Mouse (Mus musculus) stomach, postnatal 0 days (tissue): Measurements from ENCODE around the gene Bpifb5. TPM values are rescaled to one million over a fixed set of nuclear protein-coding genes. Genes with fewer than 3 reads are reported as not detected.
"Not testable (repeated sequence)": the region's sequence is repeated elsewhere in the genome, so short reads cannot be mapped to it uniquely, and the experiment has no call there.

Experiments used
- ATAC-seq: fragments of 200-750 bp; cut with Nextera tagmentation; 2 replicates; pipeline ENCODE4 v1.8.0; 2017; ENCODE audit not compliant: low FRiP score, low TSS enrichment
- DNase-seq: peaks from one replicate; pipeline ENCODE4 v3.0.0-alpha.2; 2016; ENCODE audit warnings: low spot score
- H3K27ac ChIP-seq: fragments of 300-500 bp; sonication (generic); replicated peaks from 2 replicates; pipeline ENCODE4 v1.5.1; 2014; ENCODE audit warnings: mild to moderate bottlenecking, control low read depth
- H3K27me3 ChIP-seq: fragments of 300-500 bp; sonication (generic); 2 replicates; pipeline ENCODE4 v1.6.1; 2014; ENCODE audit warnings: low read length; ENCODE audit not compliant: control insufficient read depth, insufficient read depth
- H3K36me3 ChIP-seq: fragments of 300-500 bp; sonication (generic); 2 replicates; pipeline ENCODE4 v1.6.1; 2014; ENCODE audit warnings: low read length, mixed read lengths; ENCODE audit not compliant: control insufficient read depth, insufficient read depth
- H3K4me1 ChIP-seq: fragments of 300-500 bp; sonication (generic); replicated peaks from 2 replicates; pipeline ENCODE4 v1.6.1; 2014; ENCODE audit warnings: antibody characterized with exemption; ENCODE audit not compliant: control insufficient read depth, insufficient read depth
- H3K4me2 ChIP-seq: fragments of 300-500 bp; sonication (generic); replicated peaks from 2 replicates; pipeline ENCODE4 v1.6.1; 2014; ENCODE audit warnings: low read depth, mild to moderate bottlenecking, control low read depth, moderate library complexity
- H3K4me3 ChIP-seq: fragments of 300-500 bp; sonication (generic); 2 replicates; pipeline ENCODE4 v1.5.1; 2014; ENCODE audit warnings: low read depth, low read length, control low read depth
- H3K9ac ChIP-seq: fragments of 300-500 bp; sonication (generic); 2 replicates; pipeline ENCODE4 v1.6.1; 2014; ENCODE audit warnings: mild to moderate bottlenecking, low read length, control low read depth, mixed read lengths
- H3K9me3 ChIP-seq: fragments of 300-500 bp; sonication (generic); 2 replicates; pipeline ENCODE4 v1.6.1; 2016; ENCODE audit warnings: low read length; ENCODE audit not compliant: control insufficient read depth
- CTCF ChIP-seq: IDR thresholded peaks from 2 replicates; pipeline ENCODE4 v1.5.1; 2016; ENCODE audit warnings: antibody characterized with exemption, low read depth, mild to moderate bottlenecking, moderate library complexity
- EP300 ChIP-seq: optimal IDR thresholded peaks from 2 replicates; pipeline ENCODE3; 2016; ENCODE audit warnings: antibody characterized with exemption
- WGBS: fragments of 180-500 bp; shearing (Covaris S2); extraction: QIAGEN DNeasy Blood & Tissue Kit; methylation state at CpG from one replicate; pipeline ENCODE4 v1.1.7; 2014; 5-methylcytosine and 5-hydroxymethylcytosine counted together
- polyA plus RNA-seq: library from polyadenylated mRNA; unstranded; fragments of >200 nt; fragmentation: Nextera tagmentation; extraction: Ambion mirVana; gene quantifications from 2 replicates; pipeline ENCODE4 v1.2.1, GENCODE M21; 2015

The Bpifb5 gene
- 12.1 and 12.2 TPM in 2 replicates for polyA plus RNA-seq

- 5% methylated on average over 14 of the region's 14 CpGs for WGBS
- DNase-seq (peak; percentile 64), ATAC-seq (no peak; the same call in 1 of the 2 replicates)
- no peak within 1 kb of the TSS for H3K4me3 ChIP-seq
- no peaks in the 10 kb centered on the region for H3K4me1 ChIP-seq
- H3K9me3 ChIP-seq = no peaks in the 10 kb centered on the region
- 0 out of 2 replicates have a peak within 1 kb of the TSS, but pooled peaks have one; percentile 14 for H3K4me2 ChIP-seq
- H3K27me3 ChIP-seq = no peaks in the 10 kb centered on the region
- no peaks in the 10 kb centered on the region for H3K36me3 ChIP-seq
- no peak within 1 kb of the TSS for H3K9ac ChIP-seq
- H3K27ac ChIP-seq = no peak within 1 kb of the TSS; the same call in 1 of the 2 replicates
- TF ChIP-seq CTCF = no peak
- no peak for TF ChIP-seq EP300
Measured at GRCm38 (mm10) chr2:154223265-154223916, at the start of gene Bpifb5. Gene Bpifb5, plus strand, starts transcription at chr2:154223742.

- 66% methylated on average over 7 of the region's 7 CpGs for WGBS
- not testable (repeated sequence) for DNase-seq, H3K36me3 ChIP-seq, H3K4me3 ChIP-seq, H3K4me1 ChIP-seq, H3K27ac ChIP-seq, H3K9me3 ChIP-seq, H3K4me2 ChIP-seq, H3K27me3 ChIP-seq, H3K9ac ChIP-seq
- peak; percentile 62 for ATAC-seq
Measured at GRCm38 (mm10) chr2:154181900-154182299, 41.6 kb upstream of the Bpifb5 start.

GRCm38 (mm10) chr2:154183061-154183460, 40.5 kb upstream of the Bpifb5 start:
- not testable (repeated sequence) for H3K9me3 ChIP-seq, H3K27ac ChIP-seq, DNase-seq, H3K4me3 ChIP-seq, H3K27me3 ChIP-seq, H3K4me2 ChIP-seq, H3K4me1 ChIP-seq, H3K9ac ChIP-seq, ATAC-seq, H3K36me3 ChIP-seq
- WGBS = 47% methylated on average over 4 of the region's 4 CpGs

- no peaks in the 10 kb centered on the region for H3K9me3 ChIP-seq
- TF ChIP-seq CTCF (no peak), EP300 (no peak)
- no peaks in the 10 kb centered on the region for H3K36me3 ChIP-seq
- H3K9ac ChIP-seq = no peak overlapping the region
- H3K4me1 ChIP-seq = no peaks in the 10 kb centered on the region
- H3K4me3 ChIP-seq = no peak overlapping the region
- no peaks in the 10 kb centered on the region for H3K27me3 ChIP-seq
- H3K27ac ChIP-seq = no peak overlapping the region
- H3K4me2 ChIP-seq = no peak overlapping the region
- ATAC-seq (no peak), DNase-seq (no peak)
- 82% methylated on average over 6 of the region's 6 CpGs for WGBS
Measured at GRCm38 (mm10) chr2:154185319-154185718, 38.2 kb upstream of the Bpifb5 start.

- Histone ChIP-seq H3K4me2 (no peak overlapping the region), H3K4me1 (no peaks in the 10 kb centered on the region), H3K36me3 (no peaks in the 10 kb centered on the region), H3K9me3 (no peaks in the 10 kb centered on the region), H3K4me3 (no peak overlapping the region), H3K9ac (no peak overlapping the region), H3K27ac (0 out of 2 replicates have a peak overlapping the region, but pooled peaks have one; percentile 56), H3K27me3 (no peaks in the 10 kb centered on the region)
- 72% methylated on average over 3 of the region's 3 CpGs for WGBS
- no peak for TF ChIP-seq EP300
- no peak for TF ChIP-seq CTCF
- ATAC-seq (no peak), DNase-seq (no peak)
Measured at GRCm38 (mm10) chr2:154185748-154186147, 37.8 kb upstream of the Bpifb5 start.

GRCm38 (mm10) chr2:154187468-154187867, 36.1 kb upstream of the Bpifb5 start:
- WGBS = 36% methylated on average over 5 of the region's 5 CpGs
- H3K9ac ChIP-seq = no peak overlapping the region
- DNase-seq = peak; percentile 31
- no peak overlapping the region for H3K4me2 ChIP-seq
- H3K36me3 ChIP-seq = no peaks in the 10 kb centered on the region
- no peaks in the 10 kb centered on the region for H3K4me1 ChIP-seq
- no peak overlapping the region for H3K4me3 ChIP-seq
- no peak overlapping the region for H3K27ac ChIP-seq
- no peaks in the 10 kb centered on the region for H3K9me3 ChIP-seq
- no peak for ATAC-seq
- no peaks in the 10 kb centered on the region for H3K27me3 ChIP-seq
- TF ChIP-seq CTCF (peak; percentile 74), EP300 (no peak)
